Mouse (Mus musculus): ENCODE results near the gene Nppb.

- TF ChIP-seq CTCF (IDR thresholded peaks at IDR 0.05; ENCODE audit: borderline replicate concordance, insufficient read depth, low read length) (no peak), POLR2A (IDR thresholded peaks at IDR 0.05; ENCODE audit: low read depth, low read length) (no peak)
Observed at GRCm38 (mm10) chr4:148004361-148004760, 18.8 kb downstream of the Nppb start.

Measured in embryonic fibroblast, embryonic 13.5 days (primary cell).